Mouse (Mus musculus): ENCODE results near the gene Oas1a. TPM values are rescaled to one million over a fixed set of nuclear protein-coding genes. Genes with fewer than 3 reads are reported as not detected.
"Not testable (repeated sequence)": the region's sequence is repeated elsewhere in the genome, so short reads cannot be mapped to it uniquely, and the experiment has no call there.

Gene Oas1a
- polyA plus RNA-seq (2014; fragmentation: Nextera tagmentation; extraction: Ambion mirVana) = 1.4 and 1.9 TPM in 2 replicates

GRCm38 (mm10) chr5:120906791-120907733 is at the start of gene Oas1a:
Gene Oas1a, minus strand, starts transcription at chr5:120907521.
- H3K27ac ChIP-seq (replicated peaks in 1 of 2; ENCODE audit: control insufficient read depth in 1 of 2, insufficient read depth in 1 of 2, low read depth in 2 of 2, low read length in 2 of 2); ATAC-seq (ENCODE audit: insufficient number of reproducible peaks, insufficient read depth, low FRiP score, low read depth); H3K9me3 ChIP-seq (ENCODE audit: control insufficient read depth, low read length); H3K4me1 ChIP-seq (ENCODE audit: control insufficient read depth in 2 of 2, insufficient read depth in 2 of 2, low read length in 2 of 2); H3K27me3 ChIP-seq (ENCODE audit: control insufficient read depth, insufficient read depth, low read length); H3K9ac ChIP-seq (ENCODE audit: low read length); H3K4me2 ChIP-seq (ENCODE audit: low read length); H3K4me3 ChIP-seq (ENCODE audit: control insufficient read depth in 1 of 2, insufficient read depth in 1 of 2, low read depth in 1 of 2, low read length in 2 of 2); H3K36me3 ChIP-seq (ENCODE audit: control insufficient read depth, insufficient read depth, low read length): not testable (repeated sequence)
- 34% methylated on average over 8 of the region's 12 CpGs for WGBS

GRCm38 (mm10) chr5:120953974-120954373 is 46.7 kb upstream of the Oas1a start:
- ATAC-seq (ENCODE audit: insufficient number of reproducible peaks, insufficient read depth, low FRiP score, low read depth) = no peak
- Histone ChIP-seq H3K4me3 (ENCODE audit: control insufficient read depth in 1 of 2, insufficient read depth in 1 of 2, low read depth in 1 of 2, low read length in 2 of 2) (no peak overlapping the region), H3K27ac (replicated peaks in 1 of 2; ENCODE audit: control insufficient read depth in 1 of 2, insufficient read depth in 1 of 2, low read depth in 2 of 2, low read length in 2 of 2) (no peak overlapping the region), H3K4me1 (ENCODE audit: control insufficient read depth in 2 of 2, insufficient read depth in 2 of 2, low read length in 2 of 2) (no peaks in the 10 kb centered on the region; a peak in 1 of 4 replicates), H3K9ac (ENCODE audit: low read length) (no peak overlapping the region), H3K4me2 (ENCODE audit: low read length) (no peak overlapping the region), H3K9me3 (ENCODE audit: control insufficient read depth, low read length) (no peaks in the 10 kb centered on the region), H3K36me3 (ENCODE audit: control insufficient read depth, insufficient read depth, low read length) (no peaks in the 10 kb centered on the region), H3K27me3 (ENCODE audit: control insufficient read depth, insufficient read depth, low read length) (no peaks in the 10 kb centered on the region)
- 8% methylated on average over 5 of the region's 5 CpGs for WGBS

GRCm38 (mm10) chr5:120952242-120952770 is 45.0 kb upstream of the Oas1a start:
- Histone ChIP-seq H3K4me2 (ENCODE audit: low read length) (no peak overlapping the region), H3K36me3 (ENCODE audit: control insufficient read depth, insufficient read depth, low read length) (no peaks in the 10 kb centered on the region), H3K27ac (replicated peaks in 1 of 2; ENCODE audit: control insufficient read depth in 1 of 2, insufficient read depth in 1 of 2, low read depth in 2 of 2, low read length in 2 of 2) (no peak overlapping the region), H3K4me1 (ENCODE audit: control insufficient read depth in 2 of 2, insufficient read depth in 2 of 2, low read length in 2 of 2) (no peaks in the 10 kb centered on the region; a peak in 1 of 4 replicates), H3K27me3 (ENCODE audit: control insufficient read depth, insufficient read depth, low read length) (no peaks in the 10 kb centered on the region), H3K9me3 (ENCODE audit: control insufficient read depth, low read length) (no peaks in the 10 kb centered on the region), H3K4me3 (ENCODE audit: control insufficient read depth in 1 of 2, insufficient read depth in 1 of 2, low read depth in 1 of 2, low read length in 2 of 2) (no peak overlapping the region), H3K9ac (ENCODE audit: low read length) (no peak overlapping the region)
- ATAC-seq (ENCODE audit: insufficient number of reproducible peaks, insufficient read depth, low FRiP score, low read depth) = no peak
- 59% methylated on average over 10 of the region's 10 CpGs for WGBS

- ATAC-seq (ENCODE audit: insufficient number of reproducible peaks, insufficient read depth, low FRiP score, low read depth) = no peak
- Histone ChIP-seq H3K27me3 (ENCODE audit: control insufficient read depth, insufficient read depth, low read length) (no peaks in the 10 kb centered on the region), H3K4me1 (ENCODE audit: control insufficient read depth in 2 of 2, insufficient read depth in 2 of 2, low read length in 2 of 2) (no peaks in the 10 kb centered on the region)
Measured at GRCm38 (mm10) chr5:120942076-120942475, 34.8 kb upstream of the Oas1a start.

GRCm38 (mm10) chr5:120938586-120938985 is 31.3 kb upstream of the Oas1a start:
- 30% methylated on average over 8 of the region's 8 CpGs for WGBS
- H3K4me2 ChIP-seq (ENCODE audit: low read length) = no peak overlapping the region
- no peaks in the 10 kb centered on the region for H3K36me3 ChIP-seq (ENCODE audit: control insufficient read depth, insufficient read depth, low read length)
- H3K4me3 ChIP-seq (ENCODE audit: control insufficient read depth in 1 of 2, insufficient read depth in 1 of 2, low read depth in 1 of 2, low read length in 2 of 2) = no peak overlapping the region
- H3K27me3 ChIP-seq (ENCODE audit: control insufficient read depth, insufficient read depth, low read length) = no peaks in the 10 kb centered on the region
- no peaks in the 10 kb centered on the region for H3K4me1 ChIP-seq (ENCODE audit: control insufficient read depth in 2 of 2, insufficient read depth in 2 of 2, low read length in 2 of 2)
- H3K9me3 ChIP-seq (ENCODE audit: control insufficient read depth, low read length) = no peaks in the 10 kb centered on the region
- H3K9ac ChIP-seq (ENCODE audit: low read length) = no peak overlapping the region
- no peak overlapping the region for H3K27ac ChIP-seq (replicated peaks in 1 of 2; ENCODE audit: control insufficient read depth in 1 of 2, insufficient read depth in 1 of 2, low read depth in 2 of 2, low read length in 2 of 2)
- ATAC-seq (ENCODE audit: insufficient number of reproducible peaks, insufficient read depth, low FRiP score, low read depth) = no peak

More at GRCm38 (mm10) chr5:120942076-120942475, 34.8 kb upstream of the Oas1a start:
- Histone ChIP-seq H3K27ac (replicated peaks in 1 of 2; ENCODE audit: control insufficient read depth in 1 of 2, insufficient read depth in 1 of 2, low read depth in 2 of 2, low read length in 2 of 2) (no peak overlapping the region), H3K9ac (ENCODE audit: low read length) (no peak overlapping the region), H3K4me3 (ENCODE audit: control insufficient read depth in 1 of 2, insufficient read depth in 1 of 2, low read depth in 1 of 2, low read length in 2 of 2) (no peak overlapping the region), H3K4me2 (ENCODE audit: low read length) (no peak overlapping the region), H3K9me3 (ENCODE audit: control insufficient read depth, low read length) (no peaks in the 10 kb centered on the region), H3K36me3 (ENCODE audit: control insufficient read depth, insufficient read depth, low read length) (no peaks in the 10 kb centered on the region)
- WGBS = 70% methylated on average over 10 of the region's 10 CpGs

GRCm38 (mm10) chr5:120937841-120938240 is 30.5 kb upstream of the Oas1a start:
- H3K27me3 ChIP-seq (ENCODE audit: control insufficient read depth, insufficient read depth, low read length) = no peaks in the 10 kb centered on the region
- H3K9me3 ChIP-seq (ENCODE audit: control insufficient read depth, low read length) = no peaks in the 10 kb centered on the region
- H3K9ac ChIP-seq (ENCODE audit: low read length) = no peak overlapping the region
- H3K4me2 ChIP-seq (ENCODE audit: low read length) = no peak overlapping the region
- no peak overlapping the region for H3K27ac ChIP-seq (replicated peaks in 1 of 2; ENCODE audit: control insufficient read depth in 1 of 2, insufficient read depth in 1 of 2, low read depth in 2 of 2, low read length in 2 of 2)
- H3K36me3 ChIP-seq (ENCODE audit: control insufficient read depth, insufficient read depth, low read length) = no peaks in the 10 kb centered on the region
- H3K4me3 ChIP-seq (ENCODE audit: control insufficient read depth in 1 of 2, insufficient read depth in 1 of 2, low read depth in 1 of 2, low read length in 2 of 2) = no peak overlapping the region
- H3K4me1 ChIP-seq (ENCODE audit: control insufficient read depth in 2 of 2, insufficient read depth in 2 of 2, low read length in 2 of 2) = no peaks in the 10 kb centered on the region
- 63% methylated on average over 4 of the region's 4 CpGs for WGBS
- no peak for ATAC-seq (ENCODE audit: insufficient number of reproducible peaks, insufficient read depth, low FRiP score, low read depth)

GRCm38 (mm10) chr5:120933966-120934365 is 26.6 kb upstream of the Oas1a start:
- Histone ChIP-seq H3K4me3 (ENCODE audit: control insufficient read depth in 1 of 2, insufficient read depth in 1 of 2, low read depth in 1 of 2, low read length in 2 of 2) (no peak overlapping the region), H3K9ac (ENCODE audit: low read length) (no peak overlapping the region), H3K36me3 (ENCODE audit: control insufficient read depth, insufficient read depth, low read length) (no peaks in the 10 kb centered on the region), H3K27ac (replicated peaks in 1 of 2; ENCODE audit: control insufficient read depth in 1 of 2, insufficient read depth in 1 of 2, low read depth in 2 of 2, low read length in 2 of 2) (no peak overlapping the region), H3K9me3 (ENCODE audit: control insufficient read depth, low read length) (0 out of 2 replicates have a peak, but pooled peaks cover 4% of the 10 kb centered on the region), H3K4me1 (ENCODE audit: control insufficient read depth in 2 of 2, insufficient read depth in 2 of 2, low read length in 2 of 2) (no peaks in the 10 kb centered on the region), H3K27me3 (ENCODE audit: control insufficient read depth, insufficient read depth, low read length) (no peaks in the 10 kb centered on the region), H3K4me2 (ENCODE audit: low read length) (no peak overlapping the region)
- WGBS = 5% methylated on average over 5 of the region's 5 CpGs
- no peak for ATAC-seq (ENCODE audit: insufficient number of reproducible peaks, insufficient read depth, low FRiP score, low read depth)

Measured in heart, embryonic 14.5 days (tissue).